Mouse (Mus musculus) liver, embryonic 14.5 days (tissue): ENCODE measurements around the gene Tbr1.

ENCODE experiments used
- CTCF ChIP-seq: IDR thresholded peaks from 2 replicates; pipeline ENCODE4 v1.5.1; 2016; ENCODE audit warnings: antibody characterized with exemption, low read depth, control low read depth
- EP300 ChIP-seq: IDR thresholded peaks from 2 replicates; pipeline ENCODE4 v1.6.1; 2016; ENCODE audit warnings: antibody characterized with exemption, low read depth

GRCm38 (mm10) chr2:61807781-61808180 is 5.1 kb downstream of the Tbr1 start:
- TF ChIP-seq CTCF = no peak
- TF ChIP-seq EP300 = no peak
